Mouse (Mus musculus) erythroblast, embryonic 14.5 days (primary cell): ENCODE results near the gene 2410004B18Rik. TPM values are rescaled to one million over a fixed set of nuclear protein-coding genes. Genes with fewer than 3 reads are reported as not detected.
"Not testable (repeated sequence)": the region's sequence is repeated elsewhere in the genome, so short reads cannot be mapped to it uniquely, and the experiment has no call there.

Experiments
- H3K27me3 ChIP-seq: 2 replicates; pipeline ENCODE4 v1.6.1; 2012; ENCODE audit warnings: inconsistent platforms; ENCODE audit not compliant: control insufficient read depth
- H3K36me3 ChIP-seq: 2 replicates; pipeline ENCODE4 v1.6.1; 2012; ENCODE audit warnings: mild to moderate bottlenecking, inconsistent platforms; ENCODE audit not compliant: control insufficient read depth
- H3K4me1 ChIP-seq: 2 replicates; pipeline ENCODE4 v1.6.1; 2012; ENCODE audit warnings: inconsistent platforms; ENCODE audit not compliant: control insufficient read depth
- H3K4me3 ChIP-seq: replicated peaks from 2 replicates; pipeline ENCODE3; 2012; ENCODE audit warnings: moderate library complexity, mild to moderate bottlenecking, inconsistent platforms
- H3K9me3 ChIP-seq: 2 replicates; pipeline ENCODE4 v1.6.1; 2012; ENCODE audit warnings: low read length, inconsistent platforms, mixed read lengths; ENCODE audit not compliant: control insufficient read depth
- GATA1 ChIP-seq: IDR thresholded peaks from 2 replicates; pipeline ENCODE4 v1.6.1; 2012; ENCODE audit warnings: low read length, inconsistent platforms, mixed read lengths
- TAL1 ChIP-seq: IDR thresholded peaks from 3 replicates; pipeline ENCODE4 v1.6.1; 2012; ENCODE audit warnings: low read length, inconsistent platforms, mixed read lengths
- polyA plus RNA-seq: library from polyadenylated mRNA; stranded (reverse); fragments of >175 nt; gene quantifications from 2 replicates; pipeline ENCODE4 v1.2.3, GENCODE M21; 2012

The 2410004B18Rik gene
- polyA plus RNA-seq, 1 experiment, result 2.8 TPM

GRCm38 (mm10) chr3:145959824-145960223 lies 22.0 kb downstream of the 2410004B18Rik start:
- TF ChIP-seq TAL1, result no peak
- TF ChIP-seq GATA1, result no peak
- H3K4me3 ChIP-seq, result no peak overlapping the region
- peaks cover 5% of the 10 kb centered on the region for H3K4me1 ChIP-seq
- H3K36me3 ChIP-seq, result no peaks in the 10 kb centered on the region
- peaks cover 27% of the 10 kb centered on the region for H3K27me3 ChIP-seq
- H3K9me3 ChIP-seq, result peaks cover 4% of the 10 kb centered on the region; the same call in 1 of the 2 replicates

DNA sequence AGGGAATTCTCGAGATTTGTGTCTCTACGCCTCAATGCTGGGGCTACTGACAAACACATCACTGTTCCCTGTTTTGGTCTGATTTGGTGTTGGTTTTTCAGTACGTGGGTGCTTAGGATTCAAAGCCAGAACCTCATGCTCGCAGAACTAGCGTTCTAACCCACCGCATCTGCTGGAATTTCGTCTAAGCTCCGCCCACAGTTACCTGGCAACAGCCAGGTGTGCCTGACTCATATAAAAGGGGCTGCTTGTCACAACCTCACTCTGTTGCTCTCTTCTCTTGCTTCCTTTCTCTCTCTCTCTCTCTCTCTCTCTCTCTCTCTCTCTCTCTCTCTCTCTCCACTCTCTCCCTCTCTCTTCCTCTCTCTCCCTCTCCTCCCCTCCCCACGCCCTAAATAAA lies 24.6 kb downstream of the 2410004B18Rik start:
- H3K27me3 ChIP-seq, result peaks cover 32% of the 10 kb centered on the region
- H3K36me3 ChIP-seq, result no peaks in the 10 kb centered on the region
- TF ChIP-seq TAL1, result no peak
- TF ChIP-seq GATA1, result no peak
- H3K4me1 ChIP-seq, result peaks cover 5% of the 10 kb centered on the region
- no peaks in the 10 kb centered on the region; the same call in 1 of the 2 replicates for H3K9me3 ChIP-seq
- H3K4me3 ChIP-seq, result no peak overlapping the region

GRCm38 (mm10) chr3:145963101-145964017 lies 25.5 kb downstream of the 2410004B18Rik start:
- H3K4me3 ChIP-seq, result no peak overlapping the region
- H3K27me3 ChIP-seq, result peaks cover 32% of the 10 kb centered on the region
- H3K36me3 ChIP-seq, result no peaks in the 10 kb centered on the region
- TF ChIP-seq GATA1 (no peak), TAL1 (no peak)
- H3K4me1 ChIP-seq, result peaks cover 5% of the 10 kb centered on the region
- no peaks in the 10 kb centered on the region for H3K9me3 ChIP-seq

GRCm38 (mm10) chr3:145964018-145964387 lies 26.2 kb downstream of the 2410004B18Rik start:
- Histone ChIP-seq H3K4me1 (peaks cover 5% of the 10 kb centered on the region), H3K27me3 (peaks cover 32% of the 10 kb centered on the region)
- TF ChIP-seq TAL1, result no peak
- TF ChIP-seq GATA1, result no peak

DNA sequence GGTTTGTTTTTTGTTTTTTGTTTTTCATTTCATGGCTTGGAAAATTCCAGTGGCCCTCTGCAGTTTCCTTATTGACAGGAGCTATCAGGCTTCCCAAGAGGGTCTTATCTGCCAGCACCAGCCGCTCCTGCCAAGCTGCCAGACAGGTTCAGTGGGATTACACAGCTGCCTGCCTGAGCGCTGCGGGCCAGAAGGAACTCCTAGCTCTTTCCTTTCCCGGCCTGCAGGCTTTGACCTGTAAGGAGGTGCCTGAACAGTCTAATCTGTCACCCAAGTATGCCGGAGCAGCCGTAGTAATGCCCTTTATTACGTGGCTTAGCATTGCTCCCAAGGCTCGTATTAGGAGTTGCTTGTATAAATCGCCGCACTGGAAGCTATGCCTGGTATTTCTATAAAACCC lies 26.7 kb downstream of the 2410004B18Rik start:
- TF ChIP-seq GATA1 (no peak), TAL1 (no peak)
- peaks cover 5% of the 10 kb centered on the region for H3K4me1 ChIP-seq
- no peaks in the 10 kb centered on the region for H3K9me3 ChIP-seq
- H3K4me3 ChIP-seq, result no peak overlapping the region
- no peaks in the 10 kb centered on the region for H3K36me3 ChIP-seq
- peaks cover 32% of the 10 kb centered on the region for H3K27me3 ChIP-seq

More at GRCm38 (mm10) chr3:145964018-145964387, 26.2 kb downstream of the 2410004B18Rik start:
- no peaks in the 10 kb centered on the region for H3K9me3 ChIP-seq
- H3K4me3 ChIP-seq, result no peak overlapping the region
- no peaks in the 10 kb centered on the region for H3K36me3 ChIP-seq

GRCm38 (mm10) chr3:145965583-145965982 lies 27.8 kb downstream of the 2410004B18Rik start:
- not testable (repeated sequence) for H3K36me3 ChIP-seq, H3K9me3 ChIP-seq

GRCm38 (mm10) chr3:145966806-145967205 lies 29.0 kb downstream of the 2410004B18Rik start:
- H3K4me1 ChIP-seq, result peaks cover 5% of the 10 kb centered on the region
- no peak for TF ChIP-seq GATA1
- no peak for TF ChIP-seq TAL1
- no peaks in the 10 kb centered on the region for H3K9me3 ChIP-seq

More at GRCm38 (mm10) chr3:145965583-145965982, 27.8 kb downstream of the 2410004B18Rik start:
- not testable (repeated sequence) for H3K4me3 ChIP-seq, H3K4me1 ChIP-seq
- peaks cover 32% of the 10 kb centered on the region for H3K27me3 ChIP-seq

GRCm38 (mm10) chr3:145969031-145969501 lies 31.3 kb downstream of the 2410004B18Rik start:
- TF ChIP-seq GATA1 (no peak), TAL1 (no peak)
- H3K27me3 ChIP-seq, result peaks cover 12% of the 10 kb centered on the region
- no peak overlapping the region for H3K4me3 ChIP-seq
- H3K36me3 ChIP-seq, result no peaks in the 10 kb centered on the region
- H3K9me3 ChIP-seq, result peaks cover 7% of the 10 kb centered on the region
- H3K4me1 ChIP-seq, result peaks cover 4% of the 10 kb centered on the region

More at GRCm38 (mm10) chr3:145966806-145967205, 29.0 kb downstream of the 2410004B18Rik start:
- Histone ChIP-seq H3K36me3 (no peaks in the 10 kb centered on the region), H3K27me3 (peaks cover 32% of the 10 kb centered on the region), H3K4me3 (no peak overlapping the region)

GRCm38 (mm10) chr3:145971501-145971900 lies 33.7 kb downstream of the 2410004B18Rik start:
- Histone ChIP-seq H3K4me1 (no peaks in the 10 kb centered on the region), H3K36me3 (no peaks in the 10 kb centered on the region), H3K4me3 (no peak overlapping the region), H3K9me3 (peaks cover 16% of the 10 kb centered on the region), H3K27me3 (no peaks in the 10 kb centered on the region)
- no peak for TF ChIP-seq GATA1
- TF ChIP-seq TAL1, result no peak
